Mouse (Mus musculus) CD4-positive, CD25-positive, alpha-beta regulatory T cell, adult 4 months (primary cell): ENCODE measurements around the gene Wdr41. TPM values are rescaled to one million over a fixed set of nuclear protein-coding genes. Genes with fewer than 3 reads are reported as not detected.

Experiments
- ATAC-seq: one replicate; pipeline ENCODE4 v1.8.0; 2017
- polyA plus RNA-seq, 2 experiments: library from polyadenylated mRNA; unstranded; fragments of 100-300 nt; shearing (Covaris generic); gene quantifications; one replicate each; pipeline ENCODE4 v1.2.1; 2017

The Wdr41 gene
- polyA plus RNA-seq, 2 experiments from 2014 or later: 4.0 to 4.9 TPM

GRCm38 (mm10) chr13:95038200-95038599 lies 62.1 kb downstream of the Wdr41 start:
- ATAC-seq: no peak

- ATAC-seq: no peak
These were observed 64.1 kb downstream of the Wdr41 start for GRCm38 (mm10) chr13:95040140-95040738.

DNA sequence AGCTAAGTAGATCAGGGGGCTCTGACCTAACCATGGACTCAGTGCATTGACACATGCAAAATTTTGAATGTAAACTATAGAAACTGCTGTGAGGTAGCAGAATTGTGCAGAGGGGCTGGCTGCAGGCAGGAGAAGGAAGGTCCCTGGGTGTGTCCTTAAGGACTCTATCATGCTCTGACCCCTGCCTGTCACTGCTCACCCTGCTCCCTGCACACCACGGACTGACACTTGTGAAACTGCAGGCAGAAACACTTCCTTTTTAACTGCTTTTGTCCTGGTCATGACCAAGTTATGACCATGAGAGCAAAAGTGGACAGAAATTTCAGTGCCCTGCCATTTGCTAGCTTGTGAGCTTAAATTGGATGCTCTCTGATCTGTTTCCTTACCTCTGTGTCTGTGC lies 68.0 kb downstream of the Wdr41 start:
- no peak for ATAC-seq

- ATAC-seq: no peak
These were observed 74.3 kb downstream of the Wdr41 start for GRCm38 (mm10) chr13:95050398-95050797.

GRCm38 (mm10) chr13:95052421-95052820 lies 76.3 kb downstream of the Wdr41 start:
- no peak for ATAC-seq

DNA sequence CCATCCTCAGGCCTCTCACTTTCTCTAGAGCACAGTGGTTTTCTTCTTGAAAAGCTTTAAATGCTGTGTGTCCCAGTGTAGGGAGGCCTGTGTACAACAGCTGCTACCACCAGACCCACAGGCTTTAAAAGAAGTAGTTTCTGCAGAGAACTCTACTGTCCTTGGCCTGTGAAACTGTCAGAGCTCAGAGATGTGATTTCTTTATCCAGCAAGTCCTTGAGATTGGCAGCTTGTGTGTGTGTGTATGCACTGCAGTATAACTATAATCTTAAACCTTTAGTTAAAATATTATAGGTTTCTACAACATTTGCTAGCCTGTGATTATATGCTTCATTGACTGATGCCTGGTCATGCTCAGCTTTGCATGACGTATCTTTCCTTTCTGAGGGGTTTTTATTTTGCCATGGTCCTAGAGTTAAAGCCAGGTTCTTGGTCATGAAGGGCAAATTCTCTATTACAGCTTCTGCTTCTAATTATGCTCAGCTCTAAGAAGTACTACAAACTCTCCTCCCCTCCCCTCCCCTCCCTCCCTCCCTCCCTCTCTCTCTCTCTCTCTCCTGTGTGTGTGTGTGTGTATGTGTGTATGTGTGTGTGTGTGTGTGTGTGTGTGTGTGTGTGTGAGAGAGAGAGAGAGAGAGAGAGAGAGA lies 79.7 kb downstream of the Wdr41 start:
- no peak for ATAC-seq

DNA sequence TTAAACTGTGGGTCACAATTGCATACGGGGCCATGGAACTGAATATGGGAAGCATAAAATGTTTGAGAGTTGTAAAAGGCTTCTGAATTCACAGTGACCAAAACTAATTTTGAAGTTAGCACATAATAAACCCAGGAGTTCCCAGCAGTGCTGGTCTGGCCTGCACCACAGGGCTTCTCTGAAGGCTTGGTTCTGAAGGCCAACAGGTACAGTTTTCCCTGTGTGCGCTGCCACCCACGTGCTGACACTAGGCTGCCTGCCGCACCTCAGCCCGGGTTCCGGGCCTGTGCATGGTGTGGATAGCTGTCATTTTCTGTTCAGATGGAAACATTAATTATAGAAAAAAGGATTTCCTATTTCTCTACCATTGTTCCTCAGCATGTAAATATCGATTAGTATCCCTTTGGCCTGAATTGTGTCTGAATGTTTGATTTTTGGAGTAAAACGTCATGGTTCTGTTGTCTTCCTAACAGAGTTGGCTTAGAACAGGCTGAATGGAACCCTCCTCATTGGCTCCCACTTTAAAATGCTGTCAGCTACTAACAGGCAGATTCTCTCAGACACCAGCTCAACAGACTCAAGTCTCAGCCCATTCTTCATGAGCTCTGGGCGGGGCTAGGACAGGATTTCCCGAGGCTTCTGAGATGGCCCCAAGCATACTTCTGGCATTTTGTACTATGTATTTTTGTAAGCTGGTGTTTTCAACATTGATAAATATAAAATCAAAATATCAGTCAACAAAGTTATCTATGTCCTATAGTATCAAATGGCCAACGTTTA lies 80.5 kb downstream of the Wdr41 start:
- ATAC-seq: no peak

- ATAC-seq: no peak
These were observed 82.7 kb downstream of the Wdr41 start for GRCm38 (mm10) chr13:95058885-95059284.

DNA sequence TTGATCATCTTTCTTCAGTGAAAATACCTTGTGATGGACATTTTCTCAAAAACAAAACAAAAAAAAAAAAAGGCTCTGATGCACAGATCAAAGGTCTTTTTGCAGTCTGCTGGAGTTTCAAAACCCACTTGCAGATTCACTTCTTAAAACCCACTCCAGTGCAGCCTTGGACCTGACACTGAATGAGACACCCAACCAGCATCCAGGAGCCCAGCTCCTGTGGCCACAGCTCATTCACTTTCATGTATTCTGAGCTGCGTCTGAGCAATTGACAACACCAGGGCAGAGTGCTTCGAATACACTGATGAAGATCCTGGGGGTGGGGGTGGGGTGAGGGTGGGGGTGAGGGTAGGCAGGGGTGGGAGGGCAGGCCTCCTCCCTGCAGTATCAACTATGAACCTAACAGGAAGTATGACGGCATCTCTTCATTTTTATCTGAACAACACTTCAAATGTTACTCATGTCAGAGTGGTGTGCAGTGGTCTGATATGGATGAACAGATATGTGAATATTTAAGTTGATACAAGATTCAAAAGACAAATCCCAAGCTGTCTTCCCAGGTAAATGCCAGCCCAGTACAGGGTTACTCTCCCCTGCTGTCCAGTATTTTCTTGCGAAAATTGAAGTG lies 87.4 kb downstream of the Wdr41 start:
- ATAC-seq: peak; percentile 87

DNA sequence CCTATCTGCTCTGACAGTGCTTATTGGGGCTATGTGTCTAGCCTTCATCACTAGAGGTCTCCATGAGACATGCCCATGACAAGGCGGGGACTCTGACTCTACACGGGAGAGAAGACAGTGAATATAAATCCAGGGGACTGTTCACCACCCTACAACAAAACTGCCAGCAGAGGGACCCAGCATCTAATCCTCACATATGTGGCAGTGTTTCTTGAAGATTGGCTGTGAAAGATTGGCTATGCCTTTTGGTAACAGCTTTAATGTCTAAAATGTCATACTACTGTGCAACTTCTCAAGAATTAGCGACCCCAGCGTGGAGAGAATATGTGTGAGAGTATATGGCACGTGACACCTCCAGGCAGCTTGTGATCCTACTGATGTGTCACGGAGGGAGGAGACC lies 91.7 kb downstream of the Wdr41 start:
- ATAC-seq: no peak

GRCm38 (mm10) chr13:95070268-95070667 lies 94.1 kb downstream of the Wdr41 start:
- ATAC-seq: no peak

Other genes with a start within 250 kb of the Wdr41 start
- 100 to 1,000 TPM; 212 to 304 TPM for gene Tbca, start 187.4 kb upstream of the Wdr41 start, polyA plus RNA-seq
- not detected for gene Otp, start 100.7 kb upstream of the Wdr41 start, polyA plus RNA-seq